Mouse (Mus musculus) urinary bladder, adult 2 months (tissue): ENCODE results near the gene Vat1. TPM values are rescaled to one million over a fixed set of nuclear protein-coding genes. Genes with fewer than 3 reads are reported as not detected.
A peak's percentile ranks its signal among the peaks of the same experiment; 100 is the strongest.
"Not testable (repeated sequence)": the region's sequence is repeated elsewhere in the genome, so short reads cannot be mapped to it uniquely, and the experiment has no call there.

ENCODE experiments used
- DNase-seq: peaks from one replicate; pipeline ENCODE4 v3.0.0; 2022; ENCODE audit warnings: low spot score
- polyA plus RNA-seq: library from polyadenylated mRNA; depleted of rRNA; stranded (reverse); fragments of >200 nt; gene quantifications from 2 replicates; pipeline ENCODE4 v1.2.3, GENCODE M21; 2012; rRNA removed

Gene Vat1
- polyA plus RNA-seq, result 172 and 197 TPM in 2 replicates

- peak; percentile 70 for DNase-seq
Observed at GRCm38 (mm10) chr11:101465869-101466551, at the start of gene Vat1. TSS of gene Vat1 (minus strand) at chr11:101466230.

GRCm38 (mm10) chr11:101507090-101507489 is 41.1 kb upstream of the Vat1 start:
- DNase-seq, result no peak

- no peak for DNase-seq
Observed at GRCm38 (mm10) chr11:101506269-101506780, 40.3 kb upstream of the Vat1 start.

GRCm38 (mm10) chr11:101486126-101486525 is 20.1 kb upstream of the Vat1 start:
- DNase-seq, result no peak

GRCm38 (mm10) chr11:101485509-101486028 is 19.5 kb upstream of the Vat1 start:
- no peak for DNase-seq

GRCm38 (mm10) chr11:101484814-101485213 is 18.8 kb upstream of the Vat1 start:
- no peak for DNase-seq

GRCm38 (mm10) chr11:101484245-101484644 is 18.2 kb upstream of the Vat1 start:
- DNase-seq, result no peak

- no peak for DNase-seq
Observed at GRCm38 (mm10) chr11:101483804-101484203, 17.8 kb upstream of the Vat1 start.

GRCm38 (mm10) chr11:101480912-101481311 is 14.9 kb upstream of the Vat1 start:
- DNase-seq, result no peak

- no peak for DNase-seq
Observed at GRCm38 (mm10) chr11:101479171-101479635, 13.2 kb upstream of the Vat1 start.

GRCm38 (mm10) chr11:101477552-101478211 is 11.7 kb upstream of the Vat1 start:
- DNase-seq, result no peak

GRCm38 (mm10) chr11:101477194-101477551 is 11.1 kb upstream of the Vat1 start:
- DNase-seq, result no peak

GRCm38 (mm10) chr11:101476361-101476760 is 10.3 kb upstream of the Vat1 start:
- not testable (repeated sequence) for DNase-seq

- no peak for DNase-seq
Observed at GRCm38 (mm10) chr11:101474298-101474697, 8.3 kb upstream of the Vat1 start.

- DNase-seq, result not testable (repeated sequence)
Observed at GRCm38 (mm10) chr11:101473686-101474085, 7.7 kb upstream of the Vat1 start.

- DNase-seq, result no peak
Observed at GRCm38 (mm10) chr11:101472336-101472735, 6.3 kb upstream of the Vat1 start.

- no peak for DNase-seq
Observed at GRCm38 (mm10) chr11:101471926-101472325, 5.9 kb upstream of the Vat1 start.

GRCm38 (mm10) chr11:101470206-101470605 is 4.2 kb upstream of the Vat1 start:
- DNase-seq, result no peak

- DNase-seq, result no peak
Observed at GRCm38 (mm10) chr11:101469155-101469554, 3.1 kb upstream of the Vat1 start.

- no peak for DNase-seq
Observed at GRCm38 (mm10) chr11:101468731-101469130, 2.7 kb upstream of the Vat1 start.

GRCm38 (mm10) chr11:101468263-101468688 is 2.2 kb upstream of the Vat1 start:
- no peak for DNase-seq

- peak; percentile 70 for DNase-seq
Observed at GRCm38 (mm10) chr11:101467477-101468262, 1.6 kb upstream of the Vat1 start.
